Mouse (Mus musculus) left cerebral cortex, postnatal 4 days (tissue): ENCODE data around the gene Dctn1. TPM values are rescaled to one million over a fixed set of nuclear protein-coding genes. Genes with fewer than 3 reads are reported as not detected.

ENCODE experiments used
- DNase-seq: peaks from one replicate; pipeline ENCODE4 v3.0.0-alpha.2; 2022
- intact Hi-C: fragments of 180-260 bp; cut with DNase I; formaldehyde crosslinking; loops from one replicate; pipeline ENCODE4 v1.15.1; 2025
- total RNA-seq, 2 experiments: library from RNA; stranded (reverse); gene quantifications; 2 replicates each; pipeline ENCODE4 v1.2.3; 2021

Dctn1 gene
- total RNA-seq = 100 to 1,000 TPM; 319 to 327 TPM

GRCm38 (mm10) chr6:83165607-83166242 is at the start of gene Dctn1:
Gene Dctn1, plus strand, starts transcription at chr6:83165920.
- intact Hi-C loops = no loop called here
- DNase-seq = peak; percentile 97

- intact Hi-C loops = loop anchor here (5.0 kb wide), 1 partner anchor 41 kb away; the partner anchor contains the start of genes 1700003E16Rik and Wdr54
- DNase-seq = no peak
Observed at GRCm38 (mm10) chr6:83116373-83117164, 49.2 kb upstream of the Dctn1 start.

DNA sequence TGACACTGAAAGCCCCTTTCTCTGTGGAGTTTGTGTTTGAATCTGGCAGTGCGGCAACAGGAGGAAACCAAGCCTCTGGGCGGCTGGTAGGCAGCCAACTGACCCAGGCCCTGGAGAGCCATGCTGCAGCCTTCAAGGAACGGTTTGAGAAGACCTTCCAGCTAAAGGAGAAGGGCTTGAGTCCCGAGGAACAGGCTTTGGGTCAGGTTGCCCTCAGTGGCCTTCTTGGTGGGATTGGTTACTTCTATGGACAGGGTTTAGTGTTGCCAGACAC is 48.6 kb upstream of the Dctn1 start:
- intact Hi-C loops = loop anchor here (5.0 kb wide), 1 partner anchor 40 kb away; the partner anchor contains the start of genes 1700003E16Rik and Wdr54
- no peak for DNase-seq

- intact Hi-C loops = loop anchor here (5.0 kb wide), 1 partner anchor 40 kb away; the partner anchor contains the start of genes 1700003E16Rik and Wdr54
- DNase-seq = no peak
Observed at GRCm38 (mm10) chr6:83117616-83118015, 48.1 kb upstream of the Dctn1 start.

DNA sequence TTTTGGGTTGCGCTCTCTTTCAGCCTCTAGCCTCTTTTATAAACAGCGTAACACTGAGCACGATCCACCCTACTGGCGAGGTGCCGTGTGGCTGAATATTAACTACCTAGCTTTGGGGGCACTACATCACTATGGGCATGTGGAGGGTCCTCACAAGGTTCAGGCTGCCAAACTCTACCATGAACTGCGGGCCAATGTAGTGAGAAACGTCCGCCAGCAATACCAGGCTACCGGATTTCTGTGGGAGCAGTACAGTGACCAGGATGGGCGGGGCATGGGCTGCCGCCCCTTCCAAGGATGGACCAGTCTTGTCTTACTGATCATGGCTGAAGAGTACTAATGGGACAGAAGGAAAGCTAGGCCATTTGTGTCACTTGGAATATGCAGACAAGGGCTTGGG is 47.4 kb upstream of the Dctn1 start:
- no peak for DNase-seq
- intact Hi-C loops = loop anchor here (5.0 kb wide), 1 partner anchor 39 kb away; the partner anchor contains the start of genes 1700003E16Rik and Wdr54

GRCm38 (mm10) chr6:83118825-83119733 is 46.6 kb upstream of the Dctn1 start:
- intact Hi-C loops = loop anchor here (5.0 kb wide), 1 partner anchor 38 kb away; the partner anchor contains the start of genes 1700003E16Rik and Wdr54
- no peak for DNase-seq

DNA sequence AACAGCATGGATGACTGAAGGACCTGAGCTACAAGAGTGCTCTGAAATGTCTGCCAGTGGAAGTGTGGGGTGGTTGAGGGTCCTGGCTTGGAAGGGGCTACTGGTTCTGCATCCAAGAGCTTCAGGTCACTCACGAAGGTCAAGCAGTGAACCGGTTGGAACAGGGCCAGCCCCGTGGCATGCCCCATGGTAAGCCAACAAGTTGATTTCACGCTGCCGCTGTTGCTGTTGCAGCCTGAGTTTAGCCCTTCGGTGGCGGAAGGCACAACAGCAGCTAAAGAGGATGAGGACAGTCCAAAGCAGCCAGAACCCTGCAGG is 46.0 kb upstream of the Dctn1 start:
- DNase-seq = no peak
- intact Hi-C loops = loop anchor here (5.0 kb wide), 1 partner anchor 38 kb away; the partner anchor contains the start of genes 1700003E16Rik and Wdr54

DNA sequence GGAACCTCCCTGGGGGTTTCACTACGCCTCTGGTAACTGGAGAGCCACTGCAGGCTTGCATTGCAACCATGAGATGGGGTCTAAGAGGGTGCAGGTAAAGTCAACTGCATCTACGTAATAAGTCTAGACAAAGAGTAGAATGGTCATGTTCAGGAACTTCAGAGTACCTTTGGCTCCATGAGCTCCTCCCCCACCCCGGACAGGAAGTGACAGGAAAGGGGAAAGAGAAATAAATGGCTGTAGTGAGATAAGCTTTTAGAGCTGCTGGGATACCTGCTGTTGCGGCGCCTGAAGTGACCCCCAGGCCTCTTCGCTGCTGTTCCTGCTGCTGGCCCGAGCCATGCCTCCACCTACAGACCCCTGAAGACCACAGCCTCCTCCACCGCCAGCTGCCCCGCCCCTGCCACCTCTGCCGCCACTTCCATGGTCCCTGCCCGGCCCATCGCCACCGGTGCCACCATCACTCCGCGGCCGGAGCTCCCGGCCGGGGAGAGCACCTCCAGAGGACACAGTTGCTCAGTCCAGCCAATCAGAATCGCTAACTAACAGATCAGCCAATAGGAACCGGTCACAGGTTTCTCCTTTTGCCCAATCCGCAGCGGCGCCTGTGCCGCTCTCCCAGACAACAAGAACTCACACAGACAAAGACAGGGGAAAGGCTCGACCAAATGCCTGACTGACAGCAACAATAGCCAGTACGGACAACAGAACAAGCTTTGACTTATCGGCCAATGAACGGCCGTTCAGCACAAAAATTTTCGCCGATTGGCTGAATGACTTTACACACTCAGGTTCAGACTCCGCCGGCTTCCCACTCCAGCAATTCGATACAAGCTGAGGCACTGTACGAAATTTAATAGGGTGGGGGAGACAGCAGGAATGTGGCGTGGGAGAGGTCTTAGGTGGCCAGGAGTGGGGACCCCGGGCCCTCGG is 44.5 kb upstream of the Dctn1 start, which contains the start of gene Wbp1:
TSS of gene Wbp1 (minus strand) at position 630 of the 933 bp plus-strand sequence.
- intact Hi-C loops = no loop called here
- DNase-seq = peak; percentile 95

DNA sequence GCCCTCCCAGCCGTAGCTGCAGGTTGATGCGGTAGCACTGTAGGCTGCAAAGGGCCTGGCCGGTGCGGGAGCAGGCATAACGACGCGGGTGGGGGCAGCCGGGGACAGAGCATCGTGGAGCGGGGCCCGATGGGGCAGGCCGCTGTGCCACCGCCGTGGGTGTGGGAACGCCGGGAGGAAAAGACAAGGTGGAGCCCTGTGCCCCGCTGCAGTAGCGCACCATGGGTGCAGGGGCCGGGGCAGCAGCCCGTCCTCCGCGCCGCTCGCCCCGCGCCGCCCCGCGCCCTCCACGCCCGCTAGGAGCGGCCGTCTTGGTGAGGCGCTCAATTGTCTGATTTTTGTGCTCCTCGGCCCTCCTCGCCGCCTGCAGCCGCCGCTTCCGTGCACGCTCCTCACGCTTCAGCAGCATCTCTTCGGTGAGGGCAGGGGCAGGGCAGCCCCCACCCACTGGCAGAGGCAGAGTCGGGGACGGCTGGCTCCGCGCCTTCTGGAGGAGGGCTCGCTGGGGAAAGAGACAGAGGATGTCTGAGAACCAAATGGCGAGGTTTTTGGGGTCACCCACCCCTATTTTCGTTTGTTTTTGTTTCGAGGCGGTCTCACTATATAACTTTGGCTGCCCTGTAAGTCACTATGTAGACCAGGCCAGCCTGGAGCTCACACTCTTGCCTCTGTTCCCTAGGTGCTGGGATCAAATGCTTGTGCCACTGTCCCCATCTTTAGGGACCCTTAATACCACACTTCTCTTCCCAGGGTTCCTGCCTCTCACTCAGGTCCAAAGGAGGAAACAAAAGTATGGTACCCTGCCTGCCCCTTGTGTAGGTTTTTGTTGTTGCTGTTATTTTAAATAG is 43.6 kb upstream of the Dctn1 start:
- peak; percentile 69 for DNase-seq
- intact Hi-C loops = no loop called here

- intact Hi-C loops = no loop called here
- DNase-seq = no peak
Observed at GRCm38 (mm10) chr6:83122961-83123360, 42.8 kb upstream of the Dctn1 start.

DNA sequence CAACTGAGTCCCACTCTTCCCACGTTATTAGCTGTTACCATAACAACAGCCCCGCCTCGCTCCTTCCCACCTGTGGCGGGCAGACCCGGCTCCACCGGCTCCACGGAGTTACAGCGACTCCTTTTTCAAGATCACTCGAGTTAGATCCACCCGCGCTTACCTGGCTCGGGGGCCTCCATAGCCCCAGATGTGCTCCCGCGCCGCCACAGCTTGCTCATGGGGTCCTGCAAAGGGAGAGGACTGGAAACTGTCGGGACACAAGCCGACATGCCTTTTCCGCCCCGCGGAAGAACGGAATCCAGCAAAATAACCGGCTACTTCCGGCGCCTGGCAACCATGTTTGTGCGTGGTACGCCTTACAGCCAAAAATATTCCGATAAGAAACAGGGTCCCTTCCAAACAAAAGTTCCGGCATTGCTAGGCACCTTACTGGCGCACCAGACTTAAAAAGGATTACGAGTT is 40.8 kb upstream of the Dctn1 start:
- peak; percentile 92 for DNase-seq
- intact Hi-C loops = no loop called here

GRCm38 (mm10) chr6:83125331-83125730 is 40.4 kb upstream of the Dctn1 start, which contains the start of gene Ino80b:
Gene Ino80b, minus strand, starts transcription at chr6:83125431.
- no peak for DNase-seq
- intact Hi-C loops = no loop called here

DNA sequence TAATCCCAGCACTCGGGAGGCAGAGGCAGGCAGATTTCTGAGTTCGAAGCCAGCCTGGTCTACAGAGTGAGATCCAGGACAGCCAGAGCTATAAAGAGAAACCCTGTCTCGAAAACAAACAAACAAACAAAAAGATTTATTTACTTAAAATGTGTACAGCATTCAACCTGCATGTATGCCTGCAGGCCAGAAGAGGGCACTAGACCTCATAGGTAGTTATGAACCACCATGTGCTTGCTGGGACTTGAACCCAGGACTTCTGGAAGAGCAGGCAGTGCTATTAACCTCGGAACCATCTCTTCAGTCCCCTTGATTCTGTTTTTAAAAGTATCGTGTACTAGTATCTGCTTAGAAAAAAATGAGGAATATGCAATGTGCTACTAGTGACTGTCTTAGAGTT is 38.3 kb upstream of the Dctn1 start:
- DNase-seq = no peak
- intact Hi-C loops = no loop called here

DNA sequence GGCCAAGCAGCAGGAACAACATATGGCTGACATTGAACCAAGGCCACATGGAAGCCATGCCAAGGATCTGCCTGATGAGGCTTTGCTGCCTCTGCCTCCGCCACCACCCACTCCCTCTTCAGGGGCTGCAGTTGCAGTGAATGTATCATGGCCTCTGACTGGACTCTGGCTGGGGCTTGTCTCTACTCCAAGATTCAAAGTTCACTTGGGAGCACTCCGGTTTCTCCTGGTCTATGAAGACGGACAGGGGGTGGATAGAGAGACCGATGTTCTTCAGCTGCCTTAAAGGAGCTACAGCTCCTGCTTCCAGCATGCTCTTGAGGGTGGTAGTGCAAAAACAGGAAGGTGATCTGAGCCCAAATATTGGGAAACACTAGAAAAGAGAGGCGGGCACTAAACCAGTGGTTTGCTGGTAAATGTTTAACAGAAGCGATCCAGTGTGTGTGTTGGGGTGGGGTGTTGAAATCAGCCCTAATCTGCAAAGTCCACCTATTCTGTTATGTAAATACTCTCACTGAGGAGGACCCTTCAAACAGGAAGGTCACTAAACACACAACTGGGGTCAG is 34.2 kb upstream of the Dctn1 start:
- intact Hi-C loops = no loop called here
- no peak for DNase-seq

GRCm38 (mm10) chr6:83132176-83132919 is 33.4 kb upstream of the Dctn1 start:
- no peak for DNase-seq
- intact Hi-C loops = no loop called here

- DNase-seq = no peak
- intact Hi-C loops = no loop called here
Observed at GRCm38 (mm10) chr6:83134226-83134625, 31.5 kb upstream of the Dctn1 start.

GRCm38 (mm10) chr6:83134951-83135513 is 30.7 kb upstream of the Dctn1 start, which contains the start of gene Rtkn:
Gene Rtkn, plus strand, starts transcription at chr6:83135463.
- intact Hi-C loops = no loop called here
- DNase-seq = no peak
